Mouse (Mus musculus) forebrain, embryonic 10.5 days (tissue): ENCODE data around the gene Gjc1. TPM values are rescaled to one million over a fixed set of nuclear protein-coding genes. Genes with fewer than 3 reads are reported as not detected.
A peak's percentile ranks its signal among the peaks of the same experiment; 100 is the strongest.

Experiments
- DNase-seq: peaks from one replicate; pipeline ENCODE4 v3.0.0-alpha.2; 2017; ENCODE audit warnings: low spot score; ENCODE audit errors: extremely low spot score
- H3K27ac ChIP-seq: fragments of 300-500 bp; sonication (generic); 2 replicates; pipeline ENCODE4 v1.5.1; 2016; ENCODE audit warnings: mild to moderate bottlenecking
- H3K27me3 ChIP-seq: fragments of 300-500 bp; sonication (generic); 2 replicates; pipeline ENCODE4 v1.6.1; 2016; ENCODE audit warnings: mild to moderate bottlenecking; ENCODE audit not compliant: poor library complexity, severe bottlenecking
- H3K36me3 ChIP-seq: fragments of 300-500 bp; sonication (generic); replicated peaks from 2 replicates; pipeline ENCODE4 v1.6.1; 2016; ENCODE audit warnings: mild to moderate bottlenecking, moderate library complexity
- H3K4me1 ChIP-seq: fragments of 300-500 bp; sonication (generic); 2 replicates; pipeline ENCODE4 v1.6.1; 2016
- H3K4me3 ChIP-seq: fragments of 300-500 bp; sonication (generic); 2 replicates; pipeline ENCODE4 v1.5.1; 2016; ENCODE audit warnings: mild to moderate bottlenecking, moderate library complexity
- H3K9me3 ChIP-seq: fragments of 300-500 bp; sonication (generic); 2 replicates; pipeline ENCODE4 v1.6.1; 2016; ENCODE audit warnings: mild to moderate bottlenecking, moderate library complexity
- WGBS: fragments of 180-500 bp; shearing (Covaris S2); methylation state at CpG from one replicate; pipeline ENCODE4 v1.1.7; 2016; 5-methylcytosine and 5-hydroxymethylcytosine counted together
- polyA plus RNA-seq: library from polyadenylated mRNA; unstranded; fragments of >200 nt; fragmentation: Nextera tagmentation; extraction: Ambion mirVana; gene quantifications from 2 replicates; pipeline ENCODE4 v1.2.1, GENCODE M21; 2016

The Gjc1 gene
- polyA plus RNA-seq, 1 experiment from 2014 or later, result 87.4 TPM

GRCm38 (mm10) chr11:102803453-102803852, 16.0 kb downstream of the Gjc1 start:
- Histone ChIP-seq H3K9me3 (peaks cover 4% of the 10 kb centered on the region; the same call in 1 of the 2 replicates), H3K4me3 (no peak overlapping the region), H3K36me3 (peaks cover 90% of the 10 kb centered on the region), H3K27ac (no peak overlapping the region), H3K27me3 (no peaks in the 10 kb centered on the region), H3K4me1 (no peaks in the 10 kb centered on the region)
- WGBS, result 84% methylated on average over 5 of the region's 5 CpGs
- no peak for DNase-seq

- peaks cover 37% of the 10 kb centered on the region for H3K36me3 ChIP-seq
- no peak overlapping the region for H3K27ac ChIP-seq
- no peak overlapping the region for H3K4me3 ChIP-seq
- WGBS, result 63% methylated on average over 8 of the region's 8 CpGs
- no peaks in the 10 kb centered on the region for H3K9me3 ChIP-seq
- peaks cover 6% of the 10 kb centered on the region for H3K4me1 ChIP-seq
- no peaks in the 10 kb centered on the region for H3K27me3 ChIP-seq
- no peak for DNase-seq
These were observed 25.3 kb downstream of the Gjc1 start for GRCm38 (mm10) chr11:102794157-102794556.

- H3K27me3 ChIP-seq, result no peaks in the 10 kb centered on the region
- H3K4me1 ChIP-seq, result peaks cover 6% of the 10 kb centered on the region
- peaks cover 15% of the 10 kb centered on the region for H3K36me3 ChIP-seq
- no peak overlapping the region for H3K27ac ChIP-seq
- H3K4me3 ChIP-seq, result no peak overlapping the region
- no peaks in the 10 kb centered on the region for H3K9me3 ChIP-seq
- 71% methylated on average over 14 of the region's 14 CpGs for WGBS
- DNase-seq, result no peak
These were observed 27.6 kb downstream of the Gjc1 start for GRCm38 (mm10) chr11:102791682-102792445.

GRCm38 (mm10) chr11:102787688-102788177, 31.8 kb downstream of the Gjc1 start:
- no peaks in the 10 kb centered on the region for H3K27me3 ChIP-seq
- no peak for DNase-seq
- H3K4me3 ChIP-seq, result no peak overlapping the region
- H3K9me3 ChIP-seq, result no peaks in the 10 kb centered on the region
- H3K27ac ChIP-seq, result no peak overlapping the region
- peaks cover 6% of the 10 kb centered on the region for H3K4me1 ChIP-seq
- no peaks in the 10 kb centered on the region for H3K36me3 ChIP-seq
- 83% methylated on average over 5 of the region's 5 CpGs for WGBS

- Histone ChIP-seq H3K27me3 (peaks cover 16% of the 10 kb centered on the region; the same call in 1 of the 2 replicates), H3K4me3 (no peak overlapping the region), H3K4me1 (peaks cover 27% of the 10 kb centered on the region), H3K9me3 (no peaks in the 10 kb centered on the region), H3K36me3 (no peaks in the 10 kb centered on the region), H3K27ac (no peak overlapping the region)
- 67% methylated on average over 7 of the region's 7 CpGs for WGBS
- no peak for DNase-seq
These were observed 36.1 kb downstream of the Gjc1 start for GRCm38 (mm10) chr11:102783443-102783842.

- Histone ChIP-seq H3K27me3 (peaks cover 35% of the 10 kb centered on the region), H3K27ac (no peak overlapping the region), H3K4me1 (peaks cover 38% of the 10 kb centered on the region), H3K9me3 (no peaks in the 10 kb centered on the region), H3K36me3 (peaks cover 14% of the 10 kb centered on the region), H3K4me3 (no peak overlapping the region)
- 88% methylated on average over 4 of the region's 4 CpGs for WGBS
- no peak for DNase-seq
These were observed 38.0 kb downstream of the Gjc1 start for GRCm38 (mm10) chr11:102781523-102781922.

GRCm38 (mm10) chr11:102780986-102781351, 38.5 kb downstream of the Gjc1 start:
- Histone ChIP-seq H3K36me3 (peaks cover 20% of the 10 kb centered on the region), H3K4me3 (no peak overlapping the region), H3K27ac (0 out of 2 replicates have a peak overlapping the region, but pooled peaks have one; percentile 4), H3K4me1 (peaks cover 38% of the 10 kb centered on the region), H3K9me3 (no peaks in the 10 kb centered on the region), H3K27me3 (peaks cover 40% of the 10 kb centered on the region)
- DNase-seq, result no peak
- WGBS, result 78% methylated on average over 10 of the region's 10 CpGs

GRCm38 (mm10) chr11:102780271-102780985, 39.1 kb downstream of the Gjc1 start:
- Histone ChIP-seq H3K27me3 (peaks cover 45% of the 10 kb centered on the region), H3K4me1 (peaks cover 41% of the 10 kb centered on the region), H3K27ac (0 out of 2 replicates have a peak overlapping the region, but pooled peaks have one; percentile 4), H3K9me3 (no peaks in the 10 kb centered on the region), H3K36me3 (peaks cover 21% of the 10 kb centered on the region), H3K4me3 (no peak overlapping the region)
- DNase-seq, result no peak
- WGBS, result 55% methylated on average over 11 of the region's 11 CpGs

- no peak for DNase-seq
- WGBS, result 87% methylated on average over 7 of the region's 7 CpGs
- peaks cover 47% of the 10 kb centered on the region for H3K4me1 ChIP-seq
- H3K27ac ChIP-seq, result no peak overlapping the region
- no peak overlapping the region for H3K4me3 ChIP-seq
- H3K36me3 ChIP-seq, result peaks cover 21% of the 10 kb centered on the region
- H3K27me3 ChIP-seq, result peaks cover 49% of the 10 kb centered on the region
- H3K9me3 ChIP-seq, result no peaks in the 10 kb centered on the region
These were observed 39.7 kb downstream of the Gjc1 start for GRCm38 (mm10) chr11:102779824-102780223.

- peaks cover 54% of the 10 kb centered on the region for H3K4me1 ChIP-seq
- 0 out of 2 replicates have a peak overlapping the region, but pooled peaks have one; percentile 37 for H3K27ac ChIP-seq
- H3K36me3 ChIP-seq, result peaks cover 21% of the 10 kb centered on the region
- peaks cover 49% of the 10 kb centered on the region for H3K27me3 ChIP-seq
- no peak overlapping the region for H3K4me3 ChIP-seq
- H3K9me3 ChIP-seq, result no peaks in the 10 kb centered on the region
- 84% methylated on average over 8 of the region's 8 CpGs for WGBS
- DNase-seq, result no peak
These were observed 40.3 kb downstream of the Gjc1 start for GRCm38 (mm10) chr11:102779081-102779638.

GRCm38 (mm10) chr11:102778597-102778996, 40.9 kb downstream of the Gjc1 start:
- H3K27ac ChIP-seq, result peak overlapping the region; percentile 37; the same call in 1 of the 2 replicates
- DNase-seq, result no peak
- peaks cover 21% of the 10 kb centered on the region for H3K36me3 ChIP-seq
- peaks cover 49% of the 10 kb centered on the region for H3K27me3 ChIP-seq
- H3K9me3 ChIP-seq, result no peaks in the 10 kb centered on the region
- peaks cover 59% of the 10 kb centered on the region for H3K4me1 ChIP-seq
- WGBS, result 39% methylated on average over 5 of the region's 5 CpGs
- no peak overlapping the region for H3K4me3 ChIP-seq

- Histone ChIP-seq H3K36me3 (peaks cover 21% of the 10 kb centered on the region), H3K27ac (peak overlapping the region; percentile 78), H3K4me3 (peak overlapping the region; percentile 40), H3K4me1 (peaks cover 63% of the 10 kb centered on the region), H3K27me3 (peaks cover 52% of the 10 kb centered on the region), H3K9me3 (no peaks in the 10 kb centered on the region)
- 29% methylated on average over 14 of the region's 14 CpGs for WGBS
- DNase-seq, result no peak
These were observed 41.3 kb downstream of the Gjc1 start for GRCm38 (mm10) chr11:102778165-102778564.
